Mouse (Mus musculus): ENCODE measurements around the gene Gm7978.
"Not testable (repeated sequence)": the region's sequence is repeated elsewhere in the genome, so short reads cannot be mapped to it uniquely, and the experiment has no call there.

- TF ChIP-seq CTCF (IDR thresholded peaks at IDR 0.05; ENCODE audit: control insufficient read depth, insufficient read depth, insufficient read length); MAX (IDR thresholded peaks at IDR 0.05); CEBPB (IDR thresholded peaks at IDR 0.05; ENCODE audit: low read depth): not testable (repeated sequence)
These were observed 39.7 kb upstream of the Gm7978 start, which contains the start of gene E330014E10Rik for GRCm38 (mm10) chr5:95775690-95776089.
